ENCODE assay signal across 7 mouse cellular contexts in genomic region chr1:55027253-55027801, GRCm38 (mm10). TPM values are rescaled to one million over a fixed set of nuclear protein-coding genes. Genes with fewer than 3 reads are reported as not detected.
A peak's percentile ranks its signal among the peaks of the same experiment; 100 is the strongest.
DNase-seq lines count a peak whose midpoint lies in the region; ATAC-seq lines count a peak whose summit lies in the region.

Gene Sf3b1 (minus strand): TSS chr1:55027481.

- peak within 1 kb of the TSS; percentile 93 for H3K27ac ChIP-seq in intestine, embryonic 15.5 days
- H3K27ac ChIP-seq in midbrain, embryonic 10.5 days (replicated peaks): peak within 1 kb of the TSS; percentile 99

- peak within 1 kb of the TSS; percentile 98 for H3K9ac ChIP-seq in intestine, embryonic 15.5 days

- peak; percentile 97 for DNase-seq in adrenal gland, adult 2 months
- DNase-seq in embryo, embryonic 11.5 days (ENCODE audit: low read depth, low spot score): peak; percentile 97
- DNase-seq in gastrocnemius, postnatal 36 days: peak; percentile 91 to 94
- peak; percentile 96 to 98 for DNase-seq in left cerebral cortex, postnatal 25 days (ENCODE audit: low spot score in 2 of 2)
- DNase-seq in midbrain, embryonic 10.5 days (ENCODE audit: low spot score): peak; percentile 97
- peak; percentile 94 for DNase-seq in right cerebral cortex, postnatal 4 days

- H3K4me1 ChIP-seq in intestine, embryonic 15.5 days (replicated peaks): no peaks in the 10 kb centered on the region
- peaks cover 15% of the 10 kb centered on the region for H3K4me1 ChIP-seq in midbrain, embryonic 10.5 days

- H3K36me3 ChIP-seq in intestine, embryonic 15.5 days: no peaks in the 10 kb centered on the region
- peaks cover 30% of the 10 kb centered on the region for H3K36me3 ChIP-seq in midbrain, embryonic 10.5 days

- no peaks in the 10 kb centered on the region for H3K27me3 ChIP-seq in intestine, embryonic 15.5 days (replicated peaks)
- H3K27me3 ChIP-seq in midbrain, embryonic 10.5 days (ENCODE audit: low read depth, poor library complexity, severe bottlenecking): no peaks in the 10 kb centered on the region

- H3K4me2 ChIP-seq in intestine, embryonic 15.5 days (replicated peaks): peak within 1 kb of the TSS; percentile 62

- peak; percentile 99 for ATAC-seq in intestine, embryonic 15.5 days

- peak within 1 kb of the TSS; percentile 91 for H3K4me3 ChIP-seq in intestine, embryonic 15.5 days (replicated peaks)
- H3K4me3 ChIP-seq in midbrain, embryonic 10.5 days: peak within 1 kb of the TSS; percentile 98

- 1% methylated on average over 46 of the region's 46 CpGs for WGBS in intestine, embryonic 15.5 days
- WGBS in midbrain, embryonic 10.5 days: 2% methylated on average over 46 of the region's 46 CpGs

- no peaks in the 10 kb centered on the region for H3K9me3 ChIP-seq in intestine, embryonic 15.5 days
- no peaks in the 10 kb centered on the region; the same call in 1 of the 2 replicates for H3K9me3 ChIP-seq in midbrain, embryonic 10.5 days (replicated peaks)

- intact Hi-C loops in gastrocnemius, postnatal 36 days (cut with DNase I): loop anchor here (2.0 kb wide), 1 partner anchor 25 kb away; the partner anchor contains the start of gene Coq10b
- intact Hi-C loops in left cerebral cortex, postnatal 25 days (cut with DNase I): no loop called here

RNA-seq across cellular contexts. Expression of gene Sf3b1, which starts in this region (rescaled TPM):
- 100 to 1,000 TPM; 121 to 124 TPM for total RNA-seq in adrenal gland, adult 2 months (2021)
- 6.9 and 7.9 TPM in 2 replicates for polyA plus RNA-seq in adrenal gland, adult 2 months (2012; rRNA removed)
- total RNA-seq in gastrocnemius, postnatal 36 days (2021): 10 to 100 TPM; 46.0 to 51.8 TPM
- polyA plus RNA-seq in intestine, embryonic 15.5 days (2015; fragmentation: Nextera tagmentation; extraction: Ambion mirVana): 269 and 327 TPM in 2 replicates
- 100 to 1,000 TPM; 150 to 160 TPM for total RNA-seq in left cerebral cortex, postnatal 25 days (2021)
- polyA plus RNA-seq in midbrain, embryonic 10.5 days (2016; fragmentation: Nextera tagmentation; extraction: Ambion mirVana): 286 and 291 TPM in 2 replicates

Comparison
In these comparisons a context has a peak if more than half of its experiments do, and no peak if none do; other contexts are left out.
1. Peak in every context shown above with its lines: DNase-seq, ATAC-seq, H3K4me3 ChIP-seq and H3K27ac ChIP-seq.
2. RNA of gene Sf3b1 (polyA plus RNA-seq): 269 to 327 TPM in intestine, embryonic 15.5 days and 286 to 291 TPM in midbrain, embryonic 10.5 days; 6.9 to 7.9 TPM in adrenal gland, adult 2 months; every median in the first group is over 10 times any median in the second.